Mouse (Mus musculus): ENCODE data around the gene Tomm6.

DNA sequence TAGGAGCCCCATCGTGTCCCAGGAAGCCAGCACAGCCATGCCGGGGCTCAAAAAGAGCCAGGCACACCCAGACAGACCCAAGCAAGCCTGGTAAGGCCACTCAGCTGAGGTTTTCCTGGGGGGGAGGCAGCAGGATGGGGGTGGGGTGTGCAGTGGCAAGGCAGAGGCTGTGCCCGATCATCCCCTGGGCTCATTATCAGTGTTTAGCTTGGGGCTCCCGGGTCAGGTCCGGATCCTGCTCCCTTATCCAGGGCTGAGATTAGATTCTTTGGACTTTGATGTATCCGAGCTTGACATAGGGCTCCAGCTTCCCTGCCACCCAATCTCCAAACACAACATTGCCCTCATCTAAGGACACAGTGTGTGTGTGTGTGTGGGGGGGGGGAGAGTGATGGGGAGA lies 23.7 kb upstream of the Tomm6 start:
- no peak for TF ChIP-seq TAL1 (IDR thresholded peaks at IDR 0.05; ENCODE audit: low read length)
- TF ChIP-seq GATA1 (IDR thresholded peaks at IDR 0.05; ENCODE audit: low read length), result no peak

Measured in erythroblast, embryonic 14.5 days (primary cell).